Mouse (Mus musculus) testis, postnatal 14 days (tissue): ENCODE measurements around the gene Gm38392.

Experiments
- DNase-seq: peaks from one replicate; pipeline ENCODE4 v3.0.0; 2021; ENCODE audit warnings: low spot score

The Gm38392 gene

GRCm38 (mm10) chr3:88235616-88236015 lies 51.4 kb downstream of the Gm38392 start:
- DNase-seq, result no peak

GRCm38 (mm10) chr3:88235216-88235615 lies 51.8 kb downstream of the Gm38392 start:
- no peak for DNase-seq

GRCm38 (mm10) chr3:88234041-88234440 lies 53.0 kb downstream of the Gm38392 start:
- DNase-seq, result no peak

GRCm38 (mm10) chr3:88232851-88233649 lies 54.0 kb downstream of the Gm38392 start:
- DNase-seq, result no peak

DNA sequence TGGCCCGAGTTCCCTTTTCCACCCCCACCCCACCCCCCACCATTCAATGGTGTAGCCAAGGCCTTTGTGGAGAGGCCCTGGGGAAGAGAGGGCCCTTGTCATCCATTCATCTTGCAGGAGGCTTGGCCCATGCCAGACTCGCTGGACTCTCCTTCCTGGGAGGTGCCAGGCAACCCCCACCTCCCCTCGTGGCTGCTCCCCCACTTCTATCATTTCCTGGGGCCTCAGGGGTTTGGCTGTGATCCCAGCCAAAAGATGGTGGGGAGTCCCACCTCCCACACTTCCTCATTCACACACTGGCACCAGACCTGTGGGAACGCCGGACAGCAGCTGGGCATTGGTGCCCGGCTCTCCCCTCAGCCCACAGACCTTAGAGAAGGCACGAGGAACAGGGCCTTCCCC lies 54.7 kb downstream of the Gm38392 start:
- DNase-seq, result no peak

- DNase-seq, result no peak
Observed at GRCm38 (mm10) chr3:88231061-88231641, 55.9 kb downstream of the Gm38392 start.

- DNase-seq, result no peak
Observed at GRCm38 (mm10) chr3:88230262-88231047, 56.6 kb downstream of the Gm38392 start.

- DNase-seq, result no peak
Observed at GRCm38 (mm10) chr3:88229526-88229925, 57.5 kb downstream of the Gm38392 start.

DNA sequence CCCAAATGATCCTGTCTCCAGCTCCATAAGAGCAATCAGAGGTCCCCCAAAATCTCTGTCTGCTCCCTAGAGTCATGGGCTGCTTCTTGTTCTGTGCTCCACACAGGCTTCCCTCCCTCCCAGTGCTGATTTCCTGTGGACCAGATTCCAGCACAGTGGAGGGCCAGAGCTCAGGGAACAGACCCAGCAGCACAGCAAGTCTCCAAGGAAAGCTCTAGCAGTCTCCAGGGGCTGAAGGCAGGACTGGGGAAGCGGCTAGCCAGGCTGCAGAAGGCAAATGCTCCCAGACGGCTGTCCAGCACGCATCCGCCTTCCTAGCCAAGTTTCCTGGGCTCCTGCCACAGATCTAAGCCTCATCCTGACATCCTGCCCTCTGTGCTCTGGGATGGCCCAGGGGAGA lies 58.1 kb downstream of the Gm38392 start:
- DNase-seq, result no peak

GRCm38 (mm10) chr3:88227976-88228375 lies 59.0 kb downstream of the Gm38392 start:
- no peak for DNase-seq

DNA sequence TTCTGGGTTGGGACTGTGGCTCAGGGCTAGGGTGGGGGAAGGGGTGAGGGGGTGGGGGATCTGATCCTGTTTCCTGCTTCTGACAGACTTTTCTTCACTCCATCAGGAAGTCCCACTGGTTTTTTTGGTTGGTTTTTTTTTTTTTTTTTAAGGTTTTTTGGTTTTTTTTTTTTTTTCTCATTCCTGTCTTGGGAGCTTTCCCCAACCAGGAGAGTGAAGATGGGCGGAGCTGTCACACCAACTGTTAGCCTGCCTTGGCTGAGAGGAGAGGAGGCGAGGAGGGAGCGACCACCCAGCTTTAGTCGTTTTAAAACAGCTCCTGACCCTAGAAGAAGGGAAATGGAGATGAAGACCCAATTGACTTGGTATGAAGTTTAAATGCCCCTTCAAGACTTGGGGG lies 59.8 kb downstream of the Gm38392 start:
- DNase-seq, result no peak

DNA sequence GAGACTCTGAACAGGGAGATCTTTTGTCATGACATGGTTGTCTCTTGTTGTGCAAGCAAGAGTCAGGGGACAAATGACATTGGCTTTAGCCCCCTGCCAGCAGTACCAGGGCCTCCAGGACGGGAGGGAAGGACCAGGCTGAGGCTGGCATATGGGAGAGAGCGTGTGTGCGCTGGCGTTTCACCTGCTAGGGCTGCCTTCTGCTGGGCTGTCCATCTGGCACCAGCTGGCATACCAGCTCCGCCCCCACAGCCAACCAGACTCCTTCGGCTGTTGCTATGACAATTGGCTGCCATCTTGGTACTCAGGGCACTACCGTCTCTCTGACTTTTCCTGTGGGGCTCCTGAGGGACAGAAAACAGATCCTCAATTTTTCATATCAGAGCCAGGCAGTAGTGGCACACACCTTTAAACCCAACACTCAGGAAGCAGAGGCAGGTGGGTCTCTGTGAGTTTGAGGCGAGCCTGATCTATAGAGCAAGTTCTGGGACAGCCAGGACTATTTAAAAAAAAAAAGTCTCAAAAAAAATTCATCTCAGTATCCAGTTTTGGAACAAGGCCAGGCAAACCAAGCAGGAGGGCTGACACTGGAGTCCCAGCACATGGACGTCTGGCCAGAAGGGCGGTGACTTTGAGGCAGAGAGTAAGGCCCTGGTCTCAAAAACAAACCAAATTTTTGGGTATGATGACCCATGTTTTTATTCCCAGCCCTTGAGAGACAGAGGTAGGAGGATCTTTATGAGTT lies 60.7 kb downstream of the Gm38392 start:
- no peak for DNase-seq

GRCm38 (mm10) chr3:88224929-88225328 lies 62.1 kb downstream of the Gm38392 start:
- no peak for DNase-seq

DNA sequence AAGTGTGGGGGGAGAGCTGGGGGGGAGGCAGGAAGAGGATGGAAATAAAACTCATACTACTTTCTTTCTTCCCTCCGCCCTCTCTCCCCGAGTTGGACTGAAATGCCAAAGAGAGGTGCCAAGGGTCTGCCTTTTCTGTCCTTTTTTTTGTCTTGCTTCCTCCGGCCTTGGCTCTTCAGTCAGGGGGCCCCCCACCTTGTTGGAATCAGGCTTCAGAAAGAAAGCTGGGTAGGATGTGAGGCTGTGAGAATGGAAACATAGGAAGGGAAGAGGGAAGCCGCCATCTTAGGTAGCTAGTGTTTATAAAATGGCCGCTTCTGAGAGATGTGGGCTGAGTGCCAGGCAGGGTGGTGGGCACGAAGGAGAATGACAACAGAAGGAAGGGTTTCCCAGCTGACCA lies 64.6 kb downstream of the Gm38392 start:
- DNase-seq, result no peak

GRCm38 (mm10) chr3:88221519-88222390 lies 65.3 kb downstream of the Gm38392 start:
- DNase-seq, result no peak

DNA sequence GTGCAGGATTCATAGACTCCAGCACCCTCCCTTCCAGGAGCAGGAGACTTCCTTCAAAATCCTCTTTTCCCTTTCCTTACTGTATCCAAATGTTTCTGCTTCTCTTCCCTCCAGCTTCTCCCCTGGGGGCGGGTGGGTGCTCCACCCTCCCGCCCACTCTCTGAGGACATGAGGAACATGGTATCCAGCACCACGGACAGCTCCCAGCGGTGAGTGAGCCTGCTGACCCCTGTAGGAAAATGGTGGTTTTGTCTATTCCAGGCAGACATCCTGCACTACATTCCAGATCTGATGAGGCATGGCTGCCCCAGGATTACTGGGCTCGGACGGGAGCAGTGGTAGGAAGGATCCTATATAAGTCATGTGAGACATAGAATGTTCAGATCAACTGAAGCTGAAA lies 66.2 kb downstream of the Gm38392 start:
- DNase-seq, result peak; percentile 71

DNA sequence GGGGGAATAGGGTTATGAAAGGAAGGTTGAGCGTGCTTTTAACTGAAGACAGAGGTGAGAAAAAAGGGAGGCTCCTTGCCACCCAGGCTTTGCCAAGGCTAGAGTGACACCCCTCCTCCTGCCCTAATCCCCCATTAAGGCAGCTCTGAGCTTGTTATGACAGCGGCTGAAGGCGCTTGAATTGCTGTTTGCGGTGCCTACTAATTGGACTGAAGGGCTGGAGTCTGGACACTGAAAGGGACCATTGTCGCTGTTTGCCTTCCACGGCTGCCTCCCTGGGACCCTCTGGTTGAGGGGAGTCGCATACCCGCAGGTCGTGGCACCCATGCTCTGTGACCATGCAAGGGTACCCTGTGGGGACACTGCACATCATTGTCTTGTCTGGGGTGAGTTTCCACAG lies 67.1 kb downstream of the Gm38392 start:
- DNase-seq, result no peak

GRCm38 (mm10) chr3:88217679-88218078 lies 69.3 kb downstream of the Gm38392 start:
- no peak for DNase-seq

GRCm38 (mm10) chr3:88216534-88217326 lies 70.3 kb downstream of the Gm38392 start:
- no peak for DNase-seq

DNA sequence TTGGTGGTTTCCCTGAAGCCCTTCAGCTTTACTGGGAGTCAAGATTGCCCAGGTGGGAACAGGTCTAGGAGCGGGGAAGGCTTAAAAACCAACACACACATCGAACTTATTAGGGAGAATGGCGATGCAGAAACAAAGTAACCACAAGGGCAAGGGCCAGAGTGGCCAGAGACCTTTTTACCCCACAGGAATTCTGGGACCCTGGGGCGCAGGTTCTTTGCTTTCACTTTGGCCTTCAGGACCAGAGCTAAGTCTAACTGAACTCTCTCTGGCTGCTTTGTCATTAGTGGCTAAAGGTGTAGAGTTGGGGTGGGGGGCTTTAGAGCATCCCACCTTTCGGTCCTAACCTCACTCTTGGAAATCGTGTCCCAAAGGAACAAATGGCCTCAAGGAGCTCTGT lies 70.9 kb downstream of the Gm38392 start:
- DNase-seq, result peak; percentile 18
